Mouse (Mus musculus) layer of hippocampus, adult 2 months (tissue): ENCODE measurements around the gene Cfap97. TPM values are rescaled to one million over a fixed set of nuclear protein-coding genes. Genes with fewer than 3 reads are reported as not detected.

ENCODE experiments used
- DNase-seq, 2 experiments: peaks; one replicate each; pipeline ENCODE4 v3.0.0; 2022; ENCODE audit warnings: low spot score in 2 of 2
- H3K27ac ChIP-seq: fragments of 200-600 bp; 2 replicates; pipeline ENCODE4 v1.8.1; 2022
- H3K4me3 ChIP-seq: fragments of 200-600 bp; 2 replicates; pipeline ENCODE4 v1.8.1; 2022; ENCODE audit warnings: mild to moderate bottlenecking
- CTCF ChIP-seq: fragments of 200-600 bp; conservative IDR thresholded peaks from 2 replicates; pipeline ENCODE4 v1.8.1; 2022; ENCODE audit warnings: antibody characterized with exemption, mild to moderate bottlenecking, moderate library complexity
- total RNA-seq, 2 experiments: library from RNA; stranded (reverse); gene quantifications; 2 replicates each; pipeline ENCODE4 v1.2.3; 2021

The Cfap97 gene
- total RNA-seq, 2 experiments from 2014 or later: 25.2 to 26.2 TPM

DNA sequence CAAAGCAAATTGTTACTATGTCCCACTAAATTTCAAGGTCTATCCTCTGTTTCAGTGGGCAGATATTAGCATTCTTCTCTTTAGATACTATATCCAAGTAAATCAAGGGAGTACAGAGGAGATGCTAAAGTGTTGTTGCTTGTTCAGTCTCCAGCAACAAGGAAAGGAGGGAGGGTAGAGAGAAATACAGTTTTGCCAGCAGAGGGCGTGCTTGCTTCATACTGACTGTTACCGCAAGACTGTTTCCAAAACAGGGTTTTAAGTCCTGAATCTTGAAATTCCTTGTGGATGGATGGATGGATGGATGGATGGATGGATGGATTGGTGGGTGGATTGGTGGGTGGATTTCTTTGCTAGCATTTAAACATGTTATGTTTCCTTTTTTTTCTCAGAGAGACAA lies 33.8 kb downstream of the Cfap97 start:
- TF ChIP-seq CTCF: peak; percentile 84
- peak; percentile 64 to 68 for DNase-seq
- no peak overlapping the region for H3K27ac ChIP-seq
- H3K4me3 ChIP-seq: no peak overlapping the region

GRCm38 (mm10) chr8:46193100-46193499 lies 41.5 kb downstream of the Cfap97 start:
- DNase-seq: no peak
- H3K4me3 ChIP-seq: no peak overlapping the region
- H3K27ac ChIP-seq: no peak overlapping the region
- TF ChIP-seq CTCF: no peak

DNA sequence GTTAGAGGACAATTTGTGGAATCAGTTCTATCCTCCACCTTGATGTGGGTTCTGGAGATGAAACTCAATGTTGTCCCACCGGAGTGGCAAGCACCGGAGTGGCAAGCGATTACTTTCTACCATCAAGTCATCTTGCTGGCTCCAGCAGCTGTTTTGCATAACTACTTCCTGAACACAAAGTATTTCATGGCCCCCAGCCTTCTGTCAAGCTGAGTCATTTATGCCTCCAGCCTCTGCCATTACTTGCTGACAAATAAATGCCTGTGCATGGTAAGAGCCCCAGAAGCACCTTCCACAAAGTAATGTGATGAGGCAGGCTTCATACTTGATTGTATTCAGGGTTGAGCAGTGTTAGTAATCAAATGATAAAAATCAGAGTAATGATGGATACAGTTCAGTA lies 45.3 kb downstream of the Cfap97 start:
- H3K27ac ChIP-seq: no peak overlapping the region
- TF ChIP-seq CTCF: no peak
- no peak overlapping the region for H3K4me3 ChIP-seq
- DNase-seq: no peak

DNA sequence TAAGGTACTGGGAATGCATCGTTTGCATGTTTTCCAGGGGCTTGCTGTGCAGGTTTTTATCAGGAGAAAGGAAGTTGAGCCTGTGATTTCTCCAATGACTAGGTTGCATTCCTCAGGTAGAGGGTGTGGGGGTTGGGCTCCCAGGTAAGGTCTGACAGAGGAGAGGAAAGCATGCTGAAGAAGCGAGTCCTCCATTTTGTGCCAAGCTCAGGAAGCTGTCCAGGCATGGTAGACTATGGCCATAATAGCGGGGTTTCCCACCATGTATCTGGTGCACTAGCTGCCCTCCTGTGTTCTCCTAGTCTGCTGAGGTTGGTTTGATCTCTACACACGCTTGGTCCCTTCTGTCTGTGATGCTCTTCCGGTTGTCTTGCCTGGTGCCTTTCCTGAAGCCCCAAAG lies 46.1 kb downstream of the Cfap97 start:
- no peak overlapping the region for H3K27ac ChIP-seq
- no peak for TF ChIP-seq CTCF
- no peak overlapping the region for H3K4me3 ChIP-seq
- DNase-seq: no peak

GRCm38 (mm10) chr8:46202350-46202749 lies 50.8 kb downstream of the Cfap97 start:
- no peak for DNase-seq
- Histone ChIP-seq H3K4me3 (no peak overlapping the region), H3K27ac (no peak overlapping the region)
- peak; percentile 61 for TF ChIP-seq CTCF

GRCm38 (mm10) chr8:46204301-46204700 lies 52.7 kb downstream of the Cfap97 start:
- Histone ChIP-seq H3K4me3 (no peak overlapping the region), H3K27ac (no peak overlapping the region)
- no peak for TF ChIP-seq CTCF
- no peak for DNase-seq

DNA sequence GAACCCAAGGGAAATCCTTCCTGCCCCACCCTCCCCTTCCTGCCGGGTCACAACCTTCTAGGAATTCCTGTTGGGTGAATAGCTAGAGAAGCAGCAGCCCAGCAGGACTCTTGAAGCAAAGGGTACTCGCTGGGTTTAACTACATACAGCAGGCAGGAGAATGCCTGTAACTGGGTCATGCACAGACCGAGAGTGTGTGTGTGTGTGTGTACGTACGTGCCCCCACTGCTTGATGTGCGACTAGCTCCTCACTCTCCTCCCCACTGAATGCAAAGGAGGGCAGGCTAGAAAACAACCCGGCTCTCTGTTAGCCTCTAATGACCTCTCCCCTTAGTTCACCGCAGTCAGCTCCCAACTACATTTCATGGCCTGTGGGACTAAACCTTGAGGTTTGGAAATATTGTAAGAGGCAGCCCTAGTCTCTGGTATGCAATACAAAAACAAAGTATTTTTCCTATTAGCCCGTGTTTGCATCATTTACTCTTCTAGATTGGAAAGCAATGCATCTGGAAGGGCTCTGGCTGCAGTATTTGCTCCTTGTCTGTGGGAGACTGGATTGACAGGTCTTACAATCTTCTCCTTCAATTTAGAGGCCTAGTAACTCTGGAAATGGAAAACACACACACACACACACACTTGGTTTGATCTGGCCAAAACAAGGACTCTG lies 53.5 kb downstream of the Cfap97 start:
- TF ChIP-seq CTCF: no peak

DNA sequence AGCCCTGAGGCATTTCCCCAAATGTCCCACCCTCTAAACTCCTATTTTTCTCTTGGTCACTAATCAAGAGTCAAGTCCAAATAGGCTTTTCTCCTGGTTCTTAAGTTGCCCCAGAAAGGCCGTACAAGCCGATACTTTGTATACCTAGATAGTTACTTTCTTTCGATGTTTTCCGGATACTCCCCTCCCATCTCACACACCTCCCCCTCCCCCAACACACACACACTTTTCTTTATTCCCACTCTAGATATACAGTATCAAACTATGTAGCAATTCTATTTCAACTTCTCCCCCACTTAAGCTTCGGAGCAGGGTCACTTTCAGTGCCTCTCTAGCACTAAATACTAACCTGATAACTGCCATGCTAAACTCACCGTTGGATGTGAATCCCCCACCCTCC lies 54.5 kb downstream of the Cfap97 start:
- no peak overlapping the region for H3K27ac ChIP-seq
- DNase-seq: no peak
- H3K4me3 ChIP-seq: no peak overlapping the region
- TF ChIP-seq CTCF: no peak

More for the DNA sequence above, 53.5 kb downstream of the Cfap97 start:
- Histone ChIP-seq H3K4me3 (no peak overlapping the region), H3K27ac (no peak overlapping the region)
- DNase-seq: no peak

DNA sequence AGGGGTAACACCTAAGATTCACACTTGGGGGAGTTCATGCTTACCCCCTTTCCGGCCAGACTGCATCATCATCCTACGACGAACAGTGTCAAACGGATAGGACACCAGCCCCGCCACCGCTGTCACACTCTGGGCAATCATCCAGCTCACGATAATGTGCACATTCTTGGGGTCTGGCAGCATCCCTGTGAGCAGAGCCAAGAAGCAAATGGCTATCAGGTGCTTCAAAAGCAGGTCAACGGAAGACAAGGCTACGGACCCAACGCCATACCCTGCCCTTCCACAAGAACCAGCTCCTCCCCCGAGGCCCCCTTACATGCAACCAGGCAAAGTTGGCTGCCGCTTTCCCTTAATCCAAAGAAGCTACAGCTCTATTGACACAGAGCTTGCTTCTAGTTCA lies 56.8 kb downstream of the Cfap97 start:
- H3K27ac ChIP-seq: peak overlapping the region; percentile 98
- no peak for TF ChIP-seq CTCF
- peak overlapping the region; percentile 87 for H3K4me3 ChIP-seq
- peak; percentile 34 to 55 for DNase-seq

DNA sequence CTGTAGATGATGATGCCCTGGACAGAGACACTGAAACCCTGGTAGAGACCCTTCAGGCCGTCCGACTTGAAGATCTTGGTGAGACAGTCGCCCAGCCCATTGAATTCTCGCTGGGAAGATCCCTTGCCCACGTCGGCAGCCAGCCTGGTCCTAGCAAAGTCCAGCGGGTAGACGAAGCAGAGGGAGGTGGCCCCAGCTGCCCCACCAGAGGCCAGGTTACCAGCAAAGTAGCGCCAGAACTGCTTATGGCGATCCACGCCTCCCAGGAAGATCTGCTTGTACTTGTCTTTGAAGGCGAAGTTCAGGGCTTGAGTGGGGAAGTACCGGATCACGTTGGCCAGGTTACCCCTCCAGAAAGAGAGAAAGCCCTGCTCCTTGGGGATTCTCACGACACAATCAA lies 57.5 kb downstream of the Cfap97 start:
- no peak for TF ChIP-seq CTCF
- peak overlapping the region; percentile 87 for H3K4me3 ChIP-seq
- H3K27ac ChIP-seq: peak overlapping the region; percentile 98
- DNase-seq: no peak

- TF ChIP-seq CTCF: no peak
- Histone ChIP-seq H3K4me3 (peak within 1 kb of the TSS; percentile 87), H3K27ac (peak within 1 kb of the TSS; percentile 98)
- DNase-seq: peak; percentile 97 to 98
Measured at GRCm38 (mm10) chr8:46210404-46211315, 59.1 kb downstream of the Cfap97 start, which contains the start of gene Slc25a4. Gene Slc25a4 (minus strand): TSS chr8:46211284.

- peak overlapping the region; percentile 87 for H3K4me3 ChIP-seq
- H3K27ac ChIP-seq: peak overlapping the region; percentile 98
- no peak for TF ChIP-seq CTCF
- no peak for DNase-seq
Measured at GRCm38 (mm10) chr8:46211611-46212071, 60.1 kb downstream of the Cfap97 start.

- no peak overlapping the region for H3K4me3 ChIP-seq
- H3K27ac ChIP-seq: peak overlapping the region; percentile 98; the same call in 1 of the 2 replicates
- no peak for TF ChIP-seq CTCF
- no peak for DNase-seq
Measured at GRCm38 (mm10) chr8:46212194-46212593, 60.6 kb downstream of the Cfap97 start.
